Mouse (Mus musculus): ENCODE measurements around the gene Zfc3h1. TPM values are rescaled to one million over a fixed set of nuclear protein-coding genes. Genes with fewer than 3 reads are reported as not detected.

Gene Zfc3h1
- 28.1 and 28.7 TPM in 2 replicates for polyA plus RNA-seq (2016; fragmentation: Nextera tagmentation; extraction: Ambion mirVana)

- Histone ChIP-seq H3K9me3 (no peaks in the 10 kb centered on the region), H3K4me1 (replicated peaks) (peaks cover 32% of the 10 kb centered on the region), H3K36me3 (peaks cover 24% of the 10 kb centered on the region), H3K9ac (replicated peaks) (peak within 1 kb of the TSS; percentile 87), H3K4me3 (replicated peaks) (peak within 1 kb of the TSS; percentile 93), H3K27me3 (no peaks in the 10 kb centered on the region), H3K27ac (peak within 1 kb of the TSS; percentile 98), H3K4me2 (peak within 1 kb of the TSS; percentile 76)
- WGBS, result under 1% methylated on average over 64 of the region's 65 CpGs
- ATAC-seq (ENCODE audit: insufficient number of reproducible peaks, insufficient read depth, low FRiP score, low TSS enrichment, low read depth), result peak; percentile 99
Measured at GRCm38 (mm10) chr10:115384221-115385017, at the start of gene Zfc3h1, which contains the start of gene Thap2. Gene Zfc3h1 (plus strand): TSS chr10:115384959. Gene Thap2 (minus strand): TSS chr10:115384443.

GRCm38 (mm10) chr10:115336901-115337300 lies 47.9 kb upstream of the Zfc3h1 start:
- ATAC-seq (ENCODE audit: insufficient number of reproducible peaks, insufficient read depth, low FRiP score, low TSS enrichment, low read depth), result no peak
- H3K9ac ChIP-seq (replicated peaks), result no peak overlapping the region
- H3K4me3 ChIP-seq (replicated peaks), result no peak overlapping the region
- peaks cover 25% of the 10 kb centered on the region for H3K36me3 ChIP-seq
- no peaks in the 10 kb centered on the region for H3K27me3 ChIP-seq
- 82% methylated on average over 4 of the region's 4 CpGs for WGBS
- no peak overlapping the region for H3K27ac ChIP-seq
- no peak overlapping the region for H3K4me2 ChIP-seq
- H3K4me1 ChIP-seq (replicated peaks), result no peaks in the 10 kb centered on the region
- no peaks in the 10 kb centered on the region for H3K9me3 ChIP-seq

- no peak for ATAC-seq (ENCODE audit: insufficient number of reproducible peaks, insufficient read depth, low FRiP score, low TSS enrichment, low read depth)
- 94% methylated on average over 7 of the region's 7 CpGs for WGBS
- peaks cover 40% of the 10 kb centered on the region for H3K36me3 ChIP-seq
Measured at GRCm38 (mm10) chr10:115339820-115340328, 44.9 kb upstream of the Zfc3h1 start.

GRCm38 (mm10) chr10:115342771-115343425 lies 41.9 kb upstream of the Zfc3h1 start:
- H3K9me3 ChIP-seq, result no peaks in the 10 kb centered on the region
- WGBS, result 87% methylated on average over 4 of the region's 4 CpGs
- no peak for ATAC-seq (ENCODE audit: insufficient number of reproducible peaks, insufficient read depth, low FRiP score, low TSS enrichment, low read depth)
- H3K4me1 ChIP-seq (replicated peaks), result no peaks in the 10 kb centered on the region
- no peak overlapping the region for H3K9ac ChIP-seq (replicated peaks)
- H3K27me3 ChIP-seq, result no peaks in the 10 kb centered on the region
- H3K4me2 ChIP-seq, result no peak overlapping the region
- peaks cover 57% of the 10 kb centered on the region for H3K36me3 ChIP-seq
- H3K27ac ChIP-seq, result no peak overlapping the region
- H3K4me3 ChIP-seq (replicated peaks), result no peak overlapping the region

More at GRCm38 (mm10) chr10:115339820-115340328, 44.9 kb upstream of the Zfc3h1 start:
- Histone ChIP-seq H3K4me1 (replicated peaks) (no peaks in the 10 kb centered on the region), H3K27me3 (no peaks in the 10 kb centered on the region), H3K9me3 (no peaks in the 10 kb centered on the region), H3K4me3 (replicated peaks) (no peak overlapping the region), H3K27ac (no peak overlapping the region), H3K4me2 (no peak overlapping the region), H3K9ac (replicated peaks) (no peak overlapping the region)

- Histone ChIP-seq H3K27ac (no peak overlapping the region), H3K4me2 (no peak overlapping the region), H3K9ac (replicated peaks) (no peak overlapping the region), H3K4me1 (replicated peaks) (no peaks in the 10 kb centered on the region), H3K9me3 (no peaks in the 10 kb centered on the region), H3K36me3 (peaks cover 34% of the 10 kb centered on the region), H3K27me3 (no peaks in the 10 kb centered on the region), H3K4me3 (replicated peaks) (no peak overlapping the region)
- no peak for ATAC-seq (ENCODE audit: insufficient number of reproducible peaks, insufficient read depth, low FRiP score, low TSS enrichment, low read depth)
Measured at GRCm38 (mm10) chr10:115346444-115346843, 38.3 kb upstream of the Zfc3h1 start.

GRCm38 (mm10) chr10:115348131-115348530 lies 36.6 kb upstream of the Zfc3h1 start:
- Histone ChIP-seq H3K4me1 (replicated peaks) (no peaks in the 10 kb centered on the region), H3K4me3 (replicated peaks) (no peak overlapping the region), H3K27me3 (no peaks in the 10 kb centered on the region), H3K27ac (no peak overlapping the region), H3K36me3 (peaks cover 19% of the 10 kb centered on the region), H3K9ac (replicated peaks) (no peak overlapping the region), H3K4me2 (no peak overlapping the region), H3K9me3 (no peaks in the 10 kb centered on the region)
- ATAC-seq (ENCODE audit: insufficient number of reproducible peaks, insufficient read depth, low FRiP score, low TSS enrichment, low read depth), result no peak
- 85% methylated on average over 6 of the region's 6 CpGs for WGBS

GRCm38 (mm10) chr10:115349029-115349428 lies 35.7 kb upstream of the Zfc3h1 start:
- H3K27me3 ChIP-seq, result no peaks in the 10 kb centered on the region
- H3K4me2 ChIP-seq, result no peak overlapping the region
- 80% methylated on average over 10 of the region's 10 CpGs for WGBS
- H3K4me1 ChIP-seq (replicated peaks), result no peaks in the 10 kb centered on the region
- no peak overlapping the region for H3K27ac ChIP-seq
- no peaks in the 10 kb centered on the region for H3K9me3 ChIP-seq
- peaks cover 17% of the 10 kb centered on the region for H3K36me3 ChIP-seq
- no peak overlapping the region for H3K4me3 ChIP-seq (replicated peaks)
- ATAC-seq (ENCODE audit: insufficient number of reproducible peaks, insufficient read depth, low FRiP score, low TSS enrichment, low read depth), result no peak
- no peak overlapping the region for H3K9ac ChIP-seq (replicated peaks)

GRCm38 (mm10) chr10:115349509-115349908 lies 35.2 kb upstream of the Zfc3h1 start:
- H3K9ac ChIP-seq (replicated peaks), result no peak overlapping the region
- H3K4me3 ChIP-seq (replicated peaks), result no peak overlapping the region
- H3K4me1 ChIP-seq (replicated peaks), result no peaks in the 10 kb centered on the region
- H3K9me3 ChIP-seq, result no peaks in the 10 kb centered on the region
- H3K4me2 ChIP-seq, result no peak overlapping the region
- no peaks in the 10 kb centered on the region for H3K27me3 ChIP-seq
- H3K27ac ChIP-seq, result no peak overlapping the region
- WGBS, result 89% methylated on average over 7 of the region's 7 CpGs
- ATAC-seq (ENCODE audit: insufficient number of reproducible peaks, insufficient read depth, low FRiP score, low TSS enrichment, low read depth), result no peak
- peaks cover 17% of the 10 kb centered on the region for H3K36me3 ChIP-seq

GRCm38 (mm10) chr10:115350810-115351397 lies 33.9 kb upstream of the Zfc3h1 start:
- Histone ChIP-seq H3K36me3 (peaks cover 9% of the 10 kb centered on the region; the same call in 1 of the 2 replicates), H3K27ac (no peak overlapping the region), H3K27me3 (no peaks in the 10 kb centered on the region), H3K9me3 (no peaks in the 10 kb centered on the region), H3K4me1 (replicated peaks) (no peaks in the 10 kb centered on the region), H3K4me3 (replicated peaks) (no peak overlapping the region), H3K9ac (replicated peaks) (no peak overlapping the region), H3K4me2 (no peak overlapping the region)
- no peak for ATAC-seq (ENCODE audit: insufficient number of reproducible peaks, insufficient read depth, low FRiP score, low TSS enrichment, low read depth)
- 74% methylated on average over 2 of the region's 2 CpGs for WGBS

- ATAC-seq (ENCODE audit: insufficient number of reproducible peaks, insufficient read depth, low FRiP score, low TSS enrichment, low read depth), result no peak
- no peaks in the 10 kb centered on the region for H3K9me3 ChIP-seq
- no peaks in the 10 kb centered on the region for H3K4me1 ChIP-seq (replicated peaks)
- no peaks in the 10 kb centered on the region for H3K27me3 ChIP-seq
- no peak overlapping the region for H3K4me2 ChIP-seq
- no peak overlapping the region for H3K27ac ChIP-seq
- peaks cover 7% of the 10 kb centered on the region for H3K36me3 ChIP-seq
- H3K4me3 ChIP-seq (replicated peaks), result no peak overlapping the region
- no peak overlapping the region for H3K9ac ChIP-seq (replicated peaks)
- 83% methylated on average over 6 of the region's 6 CpGs for WGBS
Measured at GRCm38 (mm10) chr10:115354553-115354952, 30.2 kb upstream of the Zfc3h1 start.

GRCm38 (mm10) chr10:115355016-115355415 lies 29.7 kb upstream of the Zfc3h1 start:
- no peaks in the 10 kb centered on the region for H3K4me1 ChIP-seq (replicated peaks)
- no peak overlapping the region for H3K9ac ChIP-seq (replicated peaks)
- no peaks in the 10 kb centered on the region for H3K27me3 ChIP-seq
- WGBS, result 92% methylated on average over 6 of the region's 6 CpGs
- no peak overlapping the region for H3K27ac ChIP-seq
- H3K4me2 ChIP-seq, result no peak overlapping the region
- H3K4me3 ChIP-seq (replicated peaks), result no peak overlapping the region
- ATAC-seq (ENCODE audit: insufficient number of reproducible peaks, insufficient read depth, low FRiP score, low TSS enrichment, low read depth), result no peak
- H3K9me3 ChIP-seq, result no peaks in the 10 kb centered on the region
- peaks cover 7% of the 10 kb centered on the region for H3K36me3 ChIP-seq
